Mouse (Mus musculus): ENCODE results near the gene Cnnm2.

GRCm38 (mm10) chr19:46747799-46748198, 13.6 kb upstream of the Cnnm2 start:
- TF ChIP-seq CTCF (IDR thresholded peaks at IDR 0.05; ENCODE audit: low read depth, low read length) (no peak), TAL1 (conservative IDR thresholded peaks at IDR 0.05; ENCODE audit: low read depth, low read length) (no peak), GATA1 (IDR thresholded peaks at IDR 0.05; ENCODE audit: borderline replicate concordance, low read length) (no peak), GATA2 (IDR thresholded peaks at IDR 0.05; ENCODE audit: borderline replicate concordance, low read depth, low read length) (no peak), POLR2AphosphoS5 (IDR thresholded peaks at IDR 0.05; ENCODE audit: insufficient replicate concordance, low read depth, low read length) (no peak)
